Mouse (Mus musculus) adrenal gland, postnatal 25 days (tissue): Measurements from ENCODE around the gene Ptprd. TPM values are rescaled to one million over a fixed set of nuclear protein-coding genes. Genes with fewer than 3 reads are reported as not detected.

ENCODE experiments used
- DNase-seq: peaks from one replicate; pipeline ENCODE4 v3.0.0; 2021; ENCODE audit warnings: mixed read lengths
- total RNA-seq: library from RNA; stranded (reverse); gene quantifications from 2 replicates; pipeline ENCODE4 v1.2.3, GENCODE M21; 2021

The Ptprd gene
- total RNA-seq, 1 experiment from 2014 or later: 142 TPM

DNA sequence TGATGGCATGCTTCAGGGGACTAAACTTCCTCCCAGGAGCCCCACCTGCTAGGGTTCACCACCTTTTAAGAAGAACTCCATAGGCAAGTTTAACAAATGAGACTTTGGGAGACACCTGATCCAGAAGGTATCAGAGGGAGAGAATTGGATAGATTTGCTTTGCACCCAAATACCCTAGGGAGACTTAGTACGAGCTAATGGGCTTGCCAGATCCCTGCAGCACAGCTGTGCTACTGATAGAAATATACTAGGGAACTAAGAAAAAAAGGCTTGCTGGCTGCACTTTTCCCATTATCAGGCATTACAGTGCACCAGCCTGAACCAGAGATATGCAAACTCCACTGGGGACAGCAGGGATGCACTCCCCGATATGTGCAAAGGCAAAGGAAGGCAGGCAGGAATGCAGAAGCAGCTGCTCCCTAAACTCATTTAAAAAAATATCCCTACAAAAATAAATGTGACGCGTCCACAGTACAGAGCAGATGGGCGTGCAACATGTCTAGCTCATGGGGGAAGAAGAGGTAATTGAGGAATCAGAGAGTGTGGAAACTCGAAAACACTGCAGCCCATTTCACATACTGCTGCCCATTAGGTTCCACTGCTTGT, 1831.3 kb downstream of the Ptprd start:
- DNase-seq: no peak

GRCm38 (mm10) chr4:76370041-76370880, 1841.5 kb downstream of the Ptprd start:
- no peak for DNase-seq

DNA sequence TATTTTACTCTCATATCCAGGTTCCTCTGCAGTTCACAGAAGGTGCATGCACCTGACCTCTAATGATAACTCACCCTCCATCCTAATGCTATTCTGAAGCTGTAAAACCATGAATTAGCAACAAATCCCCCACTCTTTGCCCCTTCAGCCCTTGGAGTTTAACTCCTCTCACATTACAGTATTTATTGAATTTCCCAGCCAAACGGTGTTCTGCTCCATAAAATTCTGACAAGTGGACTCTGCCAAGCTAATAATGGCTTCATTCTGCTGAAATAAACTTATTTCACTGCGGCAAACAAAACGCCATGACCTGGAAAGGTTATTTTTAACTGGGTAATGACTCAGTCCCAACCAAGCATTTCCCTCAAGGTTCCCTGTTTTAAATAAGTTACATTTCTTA, 1842.7 kb downstream of the Ptprd start:
- DNase-seq: no peak

DNA sequence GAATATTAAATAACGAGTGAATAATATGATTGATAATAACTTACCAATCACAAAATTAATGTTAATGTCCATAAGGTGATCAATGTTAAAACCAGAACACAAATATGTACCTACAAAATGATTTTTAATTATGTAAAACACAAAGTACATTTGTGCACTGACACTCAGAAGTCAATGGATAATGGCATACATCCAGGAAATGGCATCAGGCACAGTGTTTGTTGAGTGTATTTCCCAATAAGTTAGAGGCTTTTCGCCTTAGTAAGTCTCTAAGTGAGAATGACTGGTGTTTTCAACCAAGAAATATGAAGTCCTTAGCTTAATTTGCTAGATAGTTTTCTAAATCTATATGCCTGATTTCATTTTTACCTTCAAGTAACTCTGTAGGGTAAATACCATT, 1843.5 kb downstream of the Ptprd start:
- no peak for DNase-seq

DNA sequence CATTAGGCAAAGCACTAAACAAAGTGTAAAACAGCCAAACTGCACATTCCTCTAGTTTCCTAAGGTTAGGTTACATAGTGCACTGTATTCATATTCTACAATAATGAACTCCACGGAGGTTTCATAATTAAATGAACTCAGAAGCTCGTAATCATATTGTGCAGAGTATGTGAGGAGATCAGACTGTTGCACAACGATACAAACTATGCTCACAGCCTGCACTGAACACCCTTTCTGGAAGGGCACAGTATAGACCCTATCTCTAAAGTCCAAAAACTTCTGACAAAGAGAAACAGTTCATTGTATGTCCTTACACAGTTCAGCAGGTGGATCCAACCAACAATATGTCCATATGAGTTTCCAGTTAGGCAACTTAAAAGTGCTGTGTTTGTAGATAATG, 1844.5 kb downstream of the Ptprd start:
- DNase-seq: no peak

- no peak for DNase-seq
Observed at GRCm38 (mm10) chr4:76365871-76366270, 1845.9 kb downstream of the Ptprd start.

GRCm38 (mm10) chr4:76361546-76361945, 1850.2 kb downstream of the Ptprd start:
- peak; percentile 40 for DNase-seq

GRCm38 (mm10) chr4:76354167-76354566, 1857.6 kb downstream of the Ptprd start:
- DNase-seq: no peak

DNA sequence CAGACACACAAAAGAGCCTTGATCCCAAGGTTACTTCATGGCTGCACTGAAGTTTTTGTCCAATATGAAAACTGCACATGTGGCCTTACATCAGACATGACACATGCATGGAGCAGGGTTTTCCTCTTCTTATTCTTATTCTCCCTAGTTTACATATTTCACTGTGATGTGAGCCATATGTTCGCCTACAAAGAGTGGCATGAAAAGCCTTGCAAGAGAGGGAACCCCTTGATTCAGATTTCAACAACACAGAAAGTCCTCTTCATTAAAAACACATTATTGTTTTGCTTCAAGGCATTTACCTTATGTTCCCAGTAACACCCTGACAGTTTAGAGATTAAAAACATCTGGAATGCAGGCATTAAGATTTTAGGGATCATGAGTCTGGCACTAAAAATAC, 1859.3 kb downstream of the Ptprd start:
- no peak for DNase-seq

- no peak for DNase-seq
Observed at GRCm38 (mm10) chr4:76351201-76351979, 1860.4 kb downstream of the Ptprd start.

GRCm38 (mm10) chr4:76350241-76350962, 1861.4 kb downstream of the Ptprd start:
- DNase-seq: no peak

DNA sequence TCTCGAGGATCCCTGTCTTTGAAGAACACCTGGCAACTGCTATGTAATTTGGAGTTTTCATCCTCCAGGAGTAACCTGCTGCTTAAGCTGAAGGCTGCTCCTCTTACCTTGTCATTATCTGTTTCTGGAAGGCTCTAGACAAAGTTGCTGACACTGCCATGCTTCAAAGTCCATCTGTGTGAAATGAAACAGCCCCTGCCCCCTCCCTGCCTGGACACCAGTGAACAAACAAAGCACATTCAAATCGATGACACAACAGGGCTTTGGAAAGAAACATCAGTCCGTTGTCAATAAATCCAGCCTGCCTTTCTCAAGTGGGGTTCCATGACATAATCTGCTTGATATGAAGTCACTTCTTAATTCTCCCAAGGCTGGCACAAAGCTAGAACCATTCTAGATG, 1867.7 kb downstream of the Ptprd start:
- no peak for DNase-seq

DNA sequence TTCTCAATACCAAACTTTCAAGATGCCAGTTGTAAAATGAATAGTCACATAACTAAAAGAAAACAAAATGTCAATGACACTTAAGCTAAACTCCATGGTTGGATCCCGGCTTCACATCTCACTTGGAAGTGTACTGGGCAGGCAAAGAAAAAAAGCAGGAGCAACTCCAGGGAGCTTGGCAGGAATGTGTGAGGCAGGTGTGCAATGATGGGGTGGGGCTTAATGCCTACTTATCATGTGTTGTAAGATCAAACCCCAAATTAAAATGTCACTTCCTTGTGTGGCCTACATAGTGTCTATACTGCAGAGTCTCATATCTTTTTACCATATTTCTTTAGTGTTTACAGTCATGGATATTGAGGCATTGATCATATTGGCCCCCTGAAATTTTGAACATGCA, 1873.8 kb downstream of the Ptprd start:
- DNase-seq: no peak

- DNase-seq: peak; percentile 12
Observed at GRCm38 (mm10) chr4:76327346-76327745, 1884.4 kb downstream of the Ptprd start.

GRCm38 (mm10) chr4:76325646-76326045, 1886.1 kb downstream of the Ptprd start:
- DNase-seq: no peak

DNA sequence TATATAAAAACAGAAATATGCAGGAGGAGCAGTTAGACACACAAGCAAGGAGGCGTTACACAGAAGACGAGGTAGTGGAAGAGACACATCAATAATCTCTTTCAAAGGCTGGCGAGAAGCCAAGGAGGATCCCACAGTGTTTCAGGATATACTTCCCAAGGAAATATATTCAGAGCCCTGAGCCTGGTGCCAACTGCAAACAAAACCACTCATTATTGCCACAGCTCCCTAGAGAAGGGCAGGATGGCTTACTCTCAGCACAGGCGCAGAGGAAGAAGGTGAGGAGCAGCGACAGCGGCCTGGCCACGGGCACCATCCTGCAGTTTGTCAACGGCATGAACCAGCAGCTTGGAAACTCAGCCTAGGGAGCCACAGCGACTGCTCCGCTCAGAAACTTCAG, 1886.8 kb downstream of the Ptprd start:
- no peak for DNase-seq

- no peak for DNase-seq
Observed at GRCm38 (mm10) chr4:76324509-76324908, 1887.3 kb downstream of the Ptprd start.

- no peak for DNase-seq
Observed at GRCm38 (mm10) chr4:76319874-76320273, 1891.9 kb downstream of the Ptprd start.

GRCm38 (mm10) chr4:76315977-76316376, 1895.8 kb downstream of the Ptprd start:
- DNase-seq: no peak

- DNase-seq: no peak
Observed at GRCm38 (mm10) chr4:76313749-76314148, 1898.0 kb downstream of the Ptprd start.

DNA sequence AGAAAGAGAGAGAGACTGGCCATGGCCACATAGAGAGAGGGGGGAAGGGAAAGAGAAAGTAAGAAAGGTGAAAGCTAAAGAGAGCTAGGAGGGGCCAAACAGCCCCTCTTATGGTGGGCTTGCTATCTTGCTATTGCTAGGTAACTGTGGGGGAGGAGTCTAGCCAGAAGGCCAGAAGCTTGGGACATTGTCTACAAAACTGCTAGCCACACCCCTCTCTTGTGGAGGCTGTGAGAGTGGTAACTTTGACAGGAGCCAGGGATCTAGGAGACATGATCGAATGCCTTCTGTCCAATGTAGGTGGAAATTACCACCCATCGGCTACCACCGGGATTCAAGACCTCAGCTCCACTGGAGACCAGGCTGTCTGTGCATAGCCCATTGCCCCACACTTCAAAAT, 1899.2 kb downstream of the Ptprd start:
- DNase-seq: no peak

- DNase-seq: no peak
Observed at GRCm38 (mm10) chr4:76305987-76306386, 1905.8 kb downstream of the Ptprd start.
